Mouse (Mus musculus) cerebellum, adult 11-12 months (tissue): Measurements from ENCODE around the gene Ceacam19.

Source experiments
- DNase-seq: peaks from one replicate; pipeline ENCODE4 v3.0.0; 2022

The Ceacam19 gene

GRCm38 (mm10) chr7:19836843-19837242 is 50.9 kb downstream of the Ceacam19 start:
- no peak for DNase-seq

GRCm38 (mm10) chr7:19834055-19834454 is 53.7 kb downstream of the Ceacam19 start:
- no peak for DNase-seq

GRCm38 (mm10) chr7:19831837-19832236 is 55.9 kb downstream of the Ceacam19 start:
- no peak for DNase-seq

DNA sequence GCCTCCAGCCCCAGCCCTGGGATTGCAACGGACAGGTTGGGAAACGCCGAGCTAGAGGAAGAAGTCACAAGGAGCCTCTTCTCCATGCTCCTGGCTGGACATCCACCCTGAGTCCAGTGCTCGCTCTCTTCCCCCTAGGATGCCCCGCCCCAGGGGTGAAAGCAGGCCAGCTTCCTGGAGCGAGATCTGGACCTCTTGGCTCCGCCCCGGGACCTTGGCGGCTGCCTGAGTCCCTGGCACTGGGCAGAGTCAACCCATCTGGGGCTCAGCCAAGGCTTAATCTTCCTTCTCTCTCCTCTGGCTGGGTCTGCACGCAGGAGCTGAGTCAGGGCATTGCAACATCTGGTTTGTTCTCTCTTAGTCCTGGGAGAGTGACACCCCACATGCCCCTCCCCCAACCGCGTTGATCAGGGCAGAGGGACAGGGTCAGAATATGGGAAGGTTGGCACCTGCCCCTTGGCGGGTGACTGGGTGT is 57.0 kb downstream of the Ceacam19 start:
- no peak for DNase-seq

DNA sequence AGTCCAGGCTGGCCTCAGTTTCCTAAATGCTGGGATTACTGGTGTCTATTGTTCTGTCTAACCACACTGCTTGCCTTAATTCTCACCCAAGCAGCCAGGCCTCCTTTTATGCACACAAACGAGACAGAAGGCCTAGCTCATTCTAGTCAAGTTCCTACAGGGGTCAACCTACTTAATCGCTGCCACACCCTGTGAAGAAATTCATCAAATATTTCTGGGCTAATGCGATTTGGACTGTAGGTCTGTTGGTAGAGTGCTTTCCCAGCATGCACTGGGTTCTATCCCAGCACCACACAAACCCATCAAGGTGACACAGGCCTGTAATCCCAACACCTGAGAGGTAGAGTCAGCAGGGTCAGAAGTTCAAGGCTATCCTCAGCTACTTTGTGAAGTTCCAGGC is 58.1 kb downstream of the Ceacam19 start:
- no peak for DNase-seq

DNA sequence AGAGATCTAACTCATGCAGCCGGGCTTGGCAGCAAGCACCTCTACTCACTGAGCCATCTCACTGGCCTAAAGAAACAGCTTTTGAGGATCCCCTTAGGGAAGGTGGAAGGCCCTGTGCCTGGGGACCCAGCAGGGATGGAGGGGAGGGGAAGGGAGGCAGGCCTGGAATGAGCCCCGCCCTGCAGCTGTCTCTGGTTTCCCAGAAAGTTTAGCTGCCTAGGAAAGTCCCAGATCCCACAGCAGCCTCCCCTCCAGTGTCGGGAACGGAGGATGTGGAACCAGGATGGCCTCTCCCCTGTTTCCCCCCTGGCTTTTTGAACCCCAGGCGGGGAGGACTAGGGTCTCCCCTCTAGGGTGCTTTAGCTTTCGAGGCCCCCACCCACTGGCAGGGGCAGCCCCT is 61.0 kb downstream of the Ceacam19 start:
- DNase-seq = no peak
